Mouse (Mus musculus) liver, embryonic 13.5 days (tissue): ENCODE data around the gene Fn3krp. TPM values are rescaled to one million over a fixed set of nuclear protein-coding genes. Genes with fewer than 3 reads are reported as not detected.

ENCODE experiments used
- ATAC-seq: fragments of 200-750 bp; cut with Nextera tagmentation; 2 replicates; pipeline ENCODE4 v1.8.0; 2017; ENCODE audit warnings: low read depth, mild to moderate bottlenecking, moderate number of reproducible peaks, moderate library complexity
- DNase-seq: peaks from one replicate; pipeline ENCODE4 v3.0.0; 2022
- H3K27ac ChIP-seq: fragments of 300-500 bp; sonication (generic); 2 replicates; pipeline ENCODE4 v1.5.1; 2015; ENCODE audit warnings: moderate library complexity, mild to moderate bottlenecking, inconsistent platforms
- H3K27me3 ChIP-seq: fragments of 300-500 bp; sonication (generic); 2 replicates; pipeline ENCODE4 v1.6.1; 2015; ENCODE audit warnings: mild to moderate bottlenecking, inconsistent platforms
- H3K36me3 ChIP-seq: fragments of 300-500 bp; sonication (generic); 2 replicates; pipeline ENCODE4 v1.6.1; 2015; ENCODE audit warnings: mild to moderate bottlenecking, inconsistent platforms
- H3K4me1 ChIP-seq: fragments of 300-500 bp; sonication (generic); replicated peaks from 2 replicates; pipeline ENCODE4 v1.6.1; 2015; ENCODE audit warnings: inconsistent platforms
- H3K4me2 ChIP-seq: fragments of 300-500 bp; sonication (generic); 2 replicates; pipeline ENCODE4 v1.6.1; 2015; ENCODE audit warnings: inconsistent platforms, mild to moderate bottlenecking, moderate library complexity
- H3K4me3 ChIP-seq: fragments of 300-500 bp; sonication (generic); replicated peaks from 2 replicates; pipeline ENCODE4 v1.5.1; 2015; ENCODE audit warnings: mild to moderate bottlenecking, inconsistent platforms
- H3K9ac ChIP-seq: fragments of 300-500 bp; sonication (generic); 2 replicates; pipeline ENCODE4 v1.6.1; 2015; ENCODE audit warnings: mild to moderate bottlenecking, inconsistent platforms
- H3K9me3 ChIP-seq: fragments of 300-500 bp; sonication (generic); replicated peaks from 2 replicates; pipeline ENCODE4 v1.6.1; 2016; ENCODE audit warnings: inconsistent platforms
- WGBS: fragments of 180-500 bp; shearing (Covaris S2); methylation state at CpG from one replicate; pipeline ENCODE4 v1.1.7; 2015; ENCODE audit not compliant: insufficient replicate concordance; 5-methylcytosine and 5-hydroxymethylcytosine counted together
- polyA plus RNA-seq: library from polyadenylated mRNA; unstranded; fragments of >200 nt; fragmentation: Nextera tagmentation; extraction: Ambion mirVana; gene quantifications from 2 replicates; pipeline ENCODE4 v1.2.1, GENCODE M21; 2015

Gene Fn3krp
- polyA plus RNA-seq, 1 experiment from 2014 or later: 27.6 TPM

- ATAC-seq (no peak), DNase-seq (no peak)
- Histone ChIP-seq H3K36me3 (no peaks in the 10 kb centered on the region), H3K4me1 (peaks cover 28% of the 10 kb centered on the region), H3K27ac (no peak overlapping the region), H3K27me3 (peaks cover 11% of the 10 kb centered on the region; the same call in 1 of the 2 replicates), H3K9me3 (no peaks in the 10 kb centered on the region), H3K9ac (no peak overlapping the region), H3K4me2 (no peak overlapping the region), H3K4me3 (no peak overlapping the region)
- 71% methylated on average over 5 of the region's 5 CpGs for WGBS
Measured at GRCm38 (mm10) chr11:121417971-121418370, 3.2 kb upstream of the Fn3krp start.

- H3K9me3 ChIP-seq: no peaks in the 10 kb centered on the region
- ATAC-seq: no peak
- H3K4me2 ChIP-seq: no peak overlapping the region
- H3K9ac ChIP-seq: no peak overlapping the region
- no peak overlapping the region for H3K4me3 ChIP-seq
- WGBS: 69% methylated on average over 2 of the region's 2 CpGs
- no peak for DNase-seq
- peaks cover 7% of the 10 kb centered on the region; the same call in 1 of the 2 replicates for H3K27me3 ChIP-seq
- no peak overlapping the region for H3K27ac ChIP-seq
- H3K36me3 ChIP-seq: peaks cover 3% of the 10 kb centered on the region; the same call in 1 of the 2 replicates
- peaks cover 36% of the 10 kb centered on the region for H3K4me1 ChIP-seq
Measured at GRCm38 (mm10) chr11:121418932-121419331, 2.3 kb upstream of the Fn3krp start.

GRCm38 (mm10) chr11:121420379-121420778 is 822 bp upstream of the Fn3krp start:
- peak overlapping the region; percentile 95 for H3K27ac ChIP-seq
- H3K4me1 ChIP-seq: peaks cover 51% of the 10 kb centered on the region
- H3K9ac ChIP-seq: peak overlapping the region; percentile 81
- H3K4me3 ChIP-seq: peak overlapping the region; percentile 91
- H3K4me2 ChIP-seq: peak overlapping the region; percentile 81
- ATAC-seq (no peak), DNase-seq (no peak)
- 49% methylated on average over 5 of the region's 5 CpGs for WGBS
- H3K36me3 ChIP-seq: peaks cover 17% of the 10 kb centered on the region
- no peaks in the 10 kb centered on the region for H3K9me3 ChIP-seq
- H3K27me3 ChIP-seq: no peaks in the 10 kb centered on the region

- peak overlapping the region; percentile 91 for H3K4me3 ChIP-seq
- peaks cover 30% of the 10 kb centered on the region for H3K36me3 ChIP-seq
- ATAC-seq: peak; percentile 64
- peak overlapping the region; percentile 90 for H3K27ac ChIP-seq
- peaks cover 61% of the 10 kb centered on the region for H3K4me1 ChIP-seq
- no peaks in the 10 kb centered on the region for H3K27me3 ChIP-seq
- DNase-seq: no peak
- peak overlapping the region; percentile 70 for H3K4me2 ChIP-seq
- peak overlapping the region; percentile 96 for H3K9ac ChIP-seq
- H3K9me3 ChIP-seq: no peaks in the 10 kb centered on the region
- under 1% methylated on average over 28 of the region's 28 CpGs for WGBS
Measured at GRCm38 (mm10) chr11:121421553-121422173, 462 bp downstream of the Fn3krp start.

- Histone ChIP-seq H3K9me3 (no peaks in the 10 kb centered on the region), H3K36me3 (peaks cover 47% of the 10 kb centered on the region), H3K4me3 (peak overlapping the region; percentile 75), H3K27ac (peak overlapping the region; percentile 99), H3K4me1 (peaks cover 71% of the 10 kb centered on the region), H3K9ac (peak overlapping the region; percentile 69), H3K27me3 (no peaks in the 10 kb centered on the region), H3K4me2 (peak overlapping the region; percentile 89)
- DNase-seq (peak; percentile 82), ATAC-seq (peak; percentile 77)
- 24% methylated on average over 4 of the region's 4 CpGs for WGBS
Measured at GRCm38 (mm10) chr11:121433397-121433796, 12.2 kb downstream of the Fn3krp start.

- 4% methylated on average over 30 of the region's 30 CpGs for WGBS
- peaks cover 47% of the 10 kb centered on the region for H3K36me3 ChIP-seq
Measured at GRCm38 (mm10) chr11:121434156-121435155, 13.3 kb downstream of the Fn3krp start, which contains the start of gene Fn3k. Fn3k (plus strand) TSS chr11:121434913.

GRCm38 (mm10) chr11:121437236-121437635 is 16.0 kb downstream of the Fn3krp start:
- Histone ChIP-seq H3K9ac (peak overlapping the region; percentile 90), H3K4me1 (peaks cover 70% of the 10 kb centered on the region), H3K36me3 (peaks cover 52% of the 10 kb centered on the region), H3K27me3 (peaks cover 12% of the 10 kb centered on the region), H3K4me2 (peak overlapping the region; percentile 89), H3K9me3 (no peaks in the 10 kb centered on the region), H3K4me3 (peak overlapping the region; percentile 75), H3K27ac (peak overlapping the region; percentile 99)
- WGBS: 72% methylated on average over 5 of the region's 5 CpGs
- 0 out of 2 replicates have a peak, but pooled peaks have one; percentile 3 for ATAC-seq
- DNase-seq: peak; percentile 41

More at GRCm38 (mm10) chr11:121434156-121435155, 13.3 kb downstream of the Fn3krp start, which contains the start of gene Fn3k:
- Histone ChIP-seq H3K9me3 (no peaks in the 10 kb centered on the region), H3K4me2 (peak within 1 kb of the TSS; percentile 89), H3K9ac (peak within 1 kb of the TSS; percentile 90), H3K4me1 (peaks cover 79% of the 10 kb centered on the region), H3K27me3 (no peaks in the 10 kb centered on the region), H3K27ac (peak within 1 kb of the TSS; percentile 99), H3K4me3 (peak within 1 kb of the TSS; percentile 75)
- ATAC-seq (peak; percentile 92), DNase-seq (peak; percentile 87)

GRCm38 (mm10) chr11:121439686-121440292 is 18.6 kb downstream of the Fn3krp start:
- Histone ChIP-seq H3K4me3 (peak overlapping the region; percentile 75), H3K27me3 (peaks cover 24% of the 10 kb centered on the region), H3K36me3 (peaks cover 60% of the 10 kb centered on the region), H3K27ac (peak overlapping the region; percentile 70), H3K9ac (peak overlapping the region; percentile 61), H3K4me1 (peaks cover 48% of the 10 kb centered on the region), H3K4me2 (peak overlapping the region; percentile 89), H3K9me3 (no peaks in the 10 kb centered on the region)
- no peak for DNase-seq
- WGBS: 56% methylated on average over 5 of the region's 5 CpGs
- ATAC-seq: peak; percentile 46

- Histone ChIP-seq H3K36me3 (peaks cover 60% of the 10 kb centered on the region), H3K4me1 (peaks cover 39% of the 10 kb centered on the region), H3K9me3 (no peaks in the 10 kb centered on the region), H3K4me3 (no peak overlapping the region), H3K9ac (no peak overlapping the region), H3K4me2 (no peak overlapping the region), H3K27me3 (peaks cover 34% of the 10 kb centered on the region), H3K27ac (no peak overlapping the region)
- WGBS: 77% methylated on average over 4 of the region's 4 CpGs
- DNase-seq (no peak), ATAC-seq (no peak)
Measured at GRCm38 (mm10) chr11:121441653-121442052, 20.5 kb downstream of the Fn3krp start.

- H3K4me2 ChIP-seq: no peak overlapping the region
- H3K9me3 ChIP-seq: no peaks in the 10 kb centered on the region
- no peak overlapping the region for H3K9ac ChIP-seq
- H3K4me3 ChIP-seq: no peak overlapping the region
- H3K27me3 ChIP-seq: peaks cover 35% of the 10 kb centered on the region
- WGBS: 41% methylated on average over 2 of the region's 2 CpGs
- DNase-seq (no peak), ATAC-seq (no peak)
- no peak overlapping the region for H3K27ac ChIP-seq
- H3K4me1 ChIP-seq: peaks cover 35% of the 10 kb centered on the region
- peaks cover 60% of the 10 kb centered on the region for H3K36me3 ChIP-seq
Measured at GRCm38 (mm10) chr11:121442076-121442475, 20.9 kb downstream of the Fn3krp start.
